Mouse (Mus musculus): ENCODE measurements around the gene Gpd1. TPM values are rescaled to one million over a fixed set of nuclear protein-coding genes. Genes with fewer than 3 reads are reported as not detected.

Gpd1 gene
- polyA plus RNA-seq, 1 experiment: 0.15 TPM

GRCm38 (mm10) chr15:99677089-99677488, 40.2 kb upstream of the Gpd1 start:
- TF ChIP-seq GATA1 (IDR thresholded peaks at IDR 0.05; ENCODE audit: low read length): no peak
- TF ChIP-seq TAL1 (IDR thresholded peaks at IDR 0.05; ENCODE audit: low read length): no peak
- H3K4me1 ChIP-seq (ENCODE audit: control insufficient read depth): peaks cover 6% of the 10 kb centered on the region
- H3K27me3 ChIP-seq (ENCODE audit: control insufficient read depth): peaks cover 68% of the 10 kb centered on the region
- H3K4me3 ChIP-seq (replicated peaks): no peak overlapping the region
- H3K9me3 ChIP-seq (ENCODE audit: control insufficient read depth, low read length): no peaks in the 10 kb centered on the region
- H3K36me3 ChIP-seq (ENCODE audit: control insufficient read depth): no peaks in the 10 kb centered on the region

- Histone ChIP-seq H3K4me3 (replicated peaks) (no peak overlapping the region), H3K36me3 (ENCODE audit: control insufficient read depth) (no peaks in the 10 kb centered on the region), H3K9me3 (ENCODE audit: control insufficient read depth, low read length) (no peaks in the 10 kb centered on the region), H3K4me1 (ENCODE audit: control insufficient read depth) (peaks cover 6% of the 10 kb centered on the region), H3K27me3 (ENCODE audit: control insufficient read depth) (peaks cover 57% of the 10 kb centered on the region)
- TF ChIP-seq TAL1 (IDR thresholded peaks at IDR 0.05; ENCODE audit: low read length): no peak
- no peak for TF ChIP-seq GATA1 (IDR thresholded peaks at IDR 0.05; ENCODE audit: low read length)
These were observed 39.1 kb upstream of the Gpd1 start for GRCm38 (mm10) chr15:99678063-99678800.

- Histone ChIP-seq H3K4me3 (replicated peaks) (no peak overlapping the region), H3K36me3 (ENCODE audit: control insufficient read depth) (no peaks in the 10 kb centered on the region), H3K9me3 (ENCODE audit: control insufficient read depth, low read length) (no peaks in the 10 kb centered on the region), H3K4me1 (ENCODE audit: control insufficient read depth) (peaks cover 6% of the 10 kb centered on the region), H3K27me3 (ENCODE audit: control insufficient read depth) (peaks cover 49% of the 10 kb centered on the region)
- TF ChIP-seq GATA1 (IDR thresholded peaks at IDR 0.05; ENCODE audit: low read length) (no peak), TAL1 (IDR thresholded peaks at IDR 0.05; ENCODE audit: low read length) (no peak)
These were observed 38.3 kb upstream of the Gpd1 start for GRCm38 (mm10) chr15:99679008-99679407.

GRCm38 (mm10) chr15:99682880-99683279, 34.4 kb upstream of the Gpd1 start:
- Histone ChIP-seq H3K9me3 (ENCODE audit: control insufficient read depth, low read length) (no peaks in the 10 kb centered on the region), H3K4me3 (replicated peaks) (no peak overlapping the region), H3K27me3 (ENCODE audit: control insufficient read depth) (peaks cover 26% of the 10 kb centered on the region), H3K4me1 (ENCODE audit: control insufficient read depth) (peaks cover 6% of the 10 kb centered on the region), H3K36me3 (ENCODE audit: control insufficient read depth) (no peaks in the 10 kb centered on the region)
- TF ChIP-seq GATA1 (IDR thresholded peaks at IDR 0.05; ENCODE audit: low read length) (no peak), TAL1 (IDR thresholded peaks at IDR 0.05; ENCODE audit: low read length) (no peak)

- H3K27me3 ChIP-seq (ENCODE audit: control insufficient read depth): peaks cover 21% of the 10 kb centered on the region
- TF ChIP-seq GATA1 (IDR thresholded peaks at IDR 0.05; ENCODE audit: low read length): no peak
- TF ChIP-seq TAL1 (IDR thresholded peaks at IDR 0.05; ENCODE audit: low read length): no peak
- H3K36me3 ChIP-seq (ENCODE audit: control insufficient read depth): no peaks in the 10 kb centered on the region
- H3K9me3 ChIP-seq (ENCODE audit: control insufficient read depth, low read length): no peaks in the 10 kb centered on the region
- H3K4me1 ChIP-seq (ENCODE audit: control insufficient read depth): no peaks in the 10 kb centered on the region; the same call in 1 of the 2 replicates
- H3K4me3 ChIP-seq (replicated peaks): no peak overlapping the region
These were observed 33.2 kb upstream of the Gpd1 start for GRCm38 (mm10) chr15:99684156-99684555.

- Histone ChIP-seq H3K4me3 (replicated peaks) (no peak overlapping the region), H3K9me3 (ENCODE audit: control insufficient read depth, low read length) (no peaks in the 10 kb centered on the region), H3K27me3 (ENCODE audit: control insufficient read depth) (peaks cover 25% of the 10 kb centered on the region), H3K4me1 (ENCODE audit: control insufficient read depth) (no peaks in the 10 kb centered on the region; the same call in 1 of the 2 replicates), H3K36me3 (ENCODE audit: control insufficient read depth) (no peaks in the 10 kb centered on the region)
- TF ChIP-seq GATA1 (IDR thresholded peaks at IDR 0.05; ENCODE audit: low read length) (no peak), TAL1 (IDR thresholded peaks at IDR 0.05; ENCODE audit: low read length) (no peak)
These were observed 28.6 kb upstream of the Gpd1 start for GRCm38 (mm10) chr15:99688712-99689111.

GRCm38 (mm10) chr15:99690924-99691323, 26.4 kb upstream of the Gpd1 start:
- Histone ChIP-seq H3K4me1 (ENCODE audit: control insufficient read depth) (no peaks in the 10 kb centered on the region; the same call in 1 of the 2 replicates), H3K36me3 (ENCODE audit: control insufficient read depth) (no peaks in the 10 kb centered on the region), H3K9me3 (ENCODE audit: control insufficient read depth, low read length) (no peaks in the 10 kb centered on the region), H3K27me3 (ENCODE audit: control insufficient read depth) (peaks cover 30% of the 10 kb centered on the region), H3K4me3 (replicated peaks) (no peak overlapping the region)
- no peak for TF ChIP-seq GATA1 (IDR thresholded peaks at IDR 0.05; ENCODE audit: low read length)
- no peak for TF ChIP-seq TAL1 (IDR thresholded peaks at IDR 0.05; ENCODE audit: low read length)

GRCm38 (mm10) chr15:99691976-99692375, 25.3 kb upstream of the Gpd1 start:
- no peaks in the 10 kb centered on the region; the same call in 1 of the 2 replicates for H3K4me1 ChIP-seq (ENCODE audit: control insufficient read depth)
- no peaks in the 10 kb centered on the region for H3K36me3 ChIP-seq (ENCODE audit: control insufficient read depth)
- peaks cover 39% of the 10 kb centered on the region for H3K27me3 ChIP-seq (ENCODE audit: control insufficient read depth)
- H3K4me3 ChIP-seq (replicated peaks): no peak overlapping the region
- no peaks in the 10 kb centered on the region for H3K9me3 ChIP-seq (ENCODE audit: control insufficient read depth, low read length)
- TF ChIP-seq GATA1 (IDR thresholded peaks at IDR 0.05; ENCODE audit: low read length) (no peak), TAL1 (IDR thresholded peaks at IDR 0.05; ENCODE audit: low read length) (no peak)

- Histone ChIP-seq H3K9me3 (ENCODE audit: control insufficient read depth, low read length) (no peaks in the 10 kb centered on the region), H3K27me3 (ENCODE audit: control insufficient read depth) (peaks cover 34% of the 10 kb centered on the region), H3K36me3 (ENCODE audit: control insufficient read depth) (no peaks in the 10 kb centered on the region), H3K4me3 (replicated peaks) (no peak overlapping the region), H3K4me1 (ENCODE audit: control insufficient read depth) (peaks cover 19% of the 10 kb centered on the region)
- TF ChIP-seq TAL1 (IDR thresholded peaks at IDR 0.05; ENCODE audit: low read length): 0 out of 3 replicates have a peak, but pooled peaks have one; percentile 4
- no peak for TF ChIP-seq GATA1 (IDR thresholded peaks at IDR 0.05; ENCODE audit: low read length)
These were observed 20.0 kb upstream of the Gpd1 start for GRCm38 (mm10) chr15:99697309-99697708.

Data from erythroblast, embryonic 14.5 days (primary cell).